Mouse (Mus musculus): ENCODE measurements around the gene 4931423N10Rik. TPM values are rescaled to one million over a fixed set of nuclear protein-coding genes. Genes with fewer than 3 reads are reported as not detected.

The 4931423N10Rik gene
- not detected for polyA plus RNA-seq (2014; fragmentation: Illumina TruSeq; extraction: RNeasy Lipid Tissue Mini Kit (QIAGEN cat#74804); ENCODE audit: low replicate concordance)

DNA sequence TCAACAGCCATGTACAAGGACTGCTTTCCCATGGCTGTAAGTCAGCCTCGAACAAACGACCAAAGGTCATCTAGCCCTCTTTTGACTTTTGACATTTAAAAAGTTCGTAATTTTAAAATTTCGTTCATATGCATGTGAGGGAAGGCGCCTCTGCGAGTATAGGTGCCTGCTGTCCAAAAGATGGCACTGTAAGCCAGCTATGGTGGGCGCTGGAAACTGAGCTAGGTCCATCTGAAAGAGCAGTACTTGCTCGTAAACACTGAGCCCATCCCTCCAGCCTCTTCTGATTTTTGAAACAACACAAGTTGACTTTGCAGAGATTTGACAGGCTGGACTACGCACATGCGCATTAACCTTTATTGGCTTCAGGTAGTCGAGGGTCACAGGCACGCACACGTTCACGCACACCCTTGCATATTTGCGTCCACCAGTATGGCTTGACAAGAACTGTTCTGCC lies at the start of gene 4931423N10Rik:
TSS of gene 4931423N10Rik (plus strand) at position 407 of the 457 bp plus-strand sequence.

Other genes with a start within 250 kb of the 4931423N10Rik start
- gene Abi1, start 167.2 kb upstream of the 4931423N10Rik start, polyA plus RNA-seq (2014; fragmentation: Illumina TruSeq; extraction: RNeasy Lipid Tissue Mini Kit (QIAGEN cat#74804); ENCODE audit: low replicate concordance), result 258 TPM
- gene Acbd5, start 139.3 kb upstream of the 4931423N10Rik start, polyA plus RNA-seq (2014; fragmentation: Illumina TruSeq; extraction: RNeasy Lipid Tissue Mini Kit (QIAGEN cat#74804); ENCODE audit: low replicate concordance), result 238 TPM
- 8.7 TPM for gene Mastl, start 51.5 kb upstream of the 4931423N10Rik start, polyA plus RNA-seq (2014; fragmentation: Illumina TruSeq; extraction: RNeasy Lipid Tissue Mini Kit (QIAGEN cat#74804); ENCODE audit: low replicate concordance)
- 231 TPM for gene Yme1l1, start 51.1 kb upstream of the 4931423N10Rik start, polyA plus RNA-seq (2014; fragmentation: Illumina TruSeq; extraction: RNeasy Lipid Tissue Mini Kit (QIAGEN cat#74804); ENCODE audit: low replicate concordance)
- 0.15 TPM for gene Nxph2, start 113.8 kb downstream of the 4931423N10Rik start, polyA plus RNA-seq (2014; fragmentation: Illumina TruSeq; extraction: RNeasy Lipid Tissue Mini Kit (QIAGEN cat#74804); ENCODE audit: low replicate concordance)

All from small intestine, adult 10 weeks (tissue).